Mouse (Mus musculus) hindbrain, embryonic 12.5 days (tissue): Measurements from ENCODE around the gene Nfkbib. TPM values are rescaled to one million over a fixed set of nuclear protein-coding genes. Genes with fewer than 3 reads are reported as not detected.
A peak's percentile ranks its signal among the peaks of the same experiment; 100 is the strongest.

ENCODE experiments used
- ATAC-seq: fragments of 200-750 bp; cut with Nextera tagmentation; 2 replicates; pipeline ENCODE4 v1.8.0; 2017; ENCODE audit warnings: moderate TSS enrichment; ENCODE audit not compliant: low FRiP score
- H3K27ac ChIP-seq: fragments of 300-500 bp; sonication (generic); 2 replicates; pipeline ENCODE4 v1.5.1; 2016; ENCODE audit warnings: mild to moderate bottlenecking
- H3K27me3 ChIP-seq: fragments of 300-500 bp; sonication (generic); 2 replicates; pipeline ENCODE4 v1.6.1; 2016; ENCODE audit warnings: mild to moderate bottlenecking
- H3K36me3 ChIP-seq: fragments of 300-500 bp; sonication (generic); 2 replicates; pipeline ENCODE4 v1.6.1; 2016; ENCODE audit warnings: mild to moderate bottlenecking
- H3K4me1 ChIP-seq: fragments of 300-500 bp; sonication (generic); 2 replicates; pipeline ENCODE4 v1.6.1; 2016
- H3K4me2 ChIP-seq: fragments of 300-500 bp; sonication (generic); replicated peaks from 2 replicates; pipeline ENCODE4 v1.6.1; 2016; ENCODE audit warnings: mild to moderate bottlenecking
- H3K4me3 ChIP-seq: fragments of 300-500 bp; sonication (generic); 2 replicates; pipeline ENCODE4 v1.5.1; 2016; ENCODE audit warnings: mild to moderate bottlenecking
- H3K9ac ChIP-seq: fragments of 300-500 bp; sonication (generic); 2 replicates; pipeline ENCODE4 v1.6.1; 2016; ENCODE audit warnings: mild to moderate bottlenecking, moderate library complexity
- H3K9me3 ChIP-seq: fragments of 300-500 bp; sonication (generic); replicated peaks from 2 replicates; pipeline ENCODE4 v1.6.1; 2016; ENCODE audit warnings: mild to moderate bottlenecking
- WGBS: fragments of 180-500 bp; shearing (Covaris S2); methylation state at CpG from one replicate; pipeline ENCODE4 v1.1.7; 2016; 5-methylcytosine and 5-hydroxymethylcytosine counted together
- polyA plus RNA-seq: library from polyadenylated mRNA; unstranded; fragments of >200 nt; fragmentation: Nextera tagmentation; extraction: Ambion mirVana; gene quantifications from 2 replicates; pipeline ENCODE4 v1.2.1, GENCODE M21; 2016

Gene Nfkbib
- polyA plus RNA-seq, 1 experiment from 2014 or later, result 43.0 TPM

- under 1% methylated on average over 32 of the region's 32 CpGs for WGBS
- ATAC-seq, result peak; percentile 65
- Histone ChIP-seq H3K36me3 (peaks cover 21% of the 10 kb centered on the region), H3K4me2 (peak overlapping the region; percentile 91), H3K4me3 (peak overlapping the region; percentile 79), H3K9ac (peak overlapping the region; percentile 91), H3K27me3 (no peaks in the 10 kb centered on the region), H3K4me1 (peaks cover 36% of the 10 kb centered on the region), H3K27ac (peak overlapping the region; percentile 100), H3K9me3 (no peaks in the 10 kb centered on the region)
Measured at GRCm38 (mm10) chr7:28808957-28809393, 41.7 kb upstream of the Nfkbib start.

- H3K9ac ChIP-seq, result peak within 1 kb of the TSS; percentile 91
- peak; percentile 1; the same call in 1 of the 2 replicates for ATAC-seq
- H3K4me1 ChIP-seq, result peaks cover 32% of the 10 kb centered on the region
- no peaks in the 10 kb centered on the region for H3K27me3 ChIP-seq
- H3K4me3 ChIP-seq, result peak within 1 kb of the TSS; percentile 79
- H3K36me3 ChIP-seq, result peaks cover 15% of the 10 kb centered on the region
- peak within 1 kb of the TSS; percentile 100 for H3K27ac ChIP-seq
- peak within 1 kb of the TSS; percentile 91 for H3K4me2 ChIP-seq
- 3% methylated on average over 35 of the region's 35 CpGs for WGBS
- no peaks in the 10 kb centered on the region for H3K9me3 ChIP-seq
Measured at GRCm38 (mm10) chr7:28808221-28808941, 41.1 kb upstream of the Nfkbib start, which contains the start of gene Hnrnpl. Gene Hnrnpl, plus strand, starts transcription at chr7:28808541.

- Histone ChIP-seq H3K4me1 (peaks cover 32% of the 10 kb centered on the region), H3K36me3 (peaks cover 9% of the 10 kb centered on the region), H3K9ac (peak overlapping the region; percentile 91), H3K4me2 (peak overlapping the region; percentile 91), H3K9me3 (no peaks in the 10 kb centered on the region), H3K27me3 (no peaks in the 10 kb centered on the region), H3K27ac (peak overlapping the region; percentile 100), H3K4me3 (peak overlapping the region; percentile 79)
- ATAC-seq, result no peak
- 44% methylated on average over 6 of the region's 8 CpGs for WGBS
Measured at GRCm38 (mm10) chr7:28807641-28808220, 40.4 kb upstream of the Nfkbib start.

GRCm38 (mm10) chr7:28806869-28807268, 39.6 kb upstream of the Nfkbib start:
- no peaks in the 10 kb centered on the region for H3K27me3 ChIP-seq

GRCm38 (mm10) chr7:28803756-28804155, 36.4 kb upstream of the Nfkbib start:
- H3K27ac ChIP-seq, result peak overlapping the region; percentile 71; the same call in 1 of the 2 replicates
- ATAC-seq, result no peak

More at GRCm38 (mm10) chr7:28806869-28807268, 39.6 kb upstream of the Nfkbib start:
- H3K4me2 ChIP-seq, result no peak overlapping the region
- H3K4me1 ChIP-seq, result peaks cover 32% of the 10 kb centered on the region
- H3K9ac ChIP-seq, result no peak overlapping the region
- ATAC-seq, result no peak
- no peaks in the 10 kb centered on the region for H3K9me3 ChIP-seq
- 78% methylated on average over 4 of the region's 4 CpGs for WGBS
- H3K4me3 ChIP-seq, result no peak overlapping the region
- 0 out of 2 replicates have a peak, but pooled peaks cover 1% of the 10 kb centered on the region for H3K36me3 ChIP-seq
- no peak overlapping the region for H3K27ac ChIP-seq

GRCm38 (mm10) chr7:28802846-28803588, 35.7 kb upstream of the Nfkbib start:
- no peak overlapping the region for H3K4me3 ChIP-seq

More at GRCm38 (mm10) chr7:28803756-28804155, 36.4 kb upstream of the Nfkbib start:
- no peaks in the 10 kb centered on the region for H3K36me3 ChIP-seq
- 50% methylated on average over 4 of the region's 4 CpGs for WGBS
- H3K27me3 ChIP-seq, result no peaks in the 10 kb centered on the region
- no peak overlapping the region for H3K4me2 ChIP-seq
- H3K4me3 ChIP-seq, result no peak overlapping the region
- no peak overlapping the region for H3K9ac ChIP-seq
- H3K4me1 ChIP-seq, result peaks cover 27% of the 10 kb centered on the region
- H3K9me3 ChIP-seq, result no peaks in the 10 kb centered on the region

GRCm38 (mm10) chr7:28801901-28802670, 34.8 kb upstream of the Nfkbib start:
- Histone ChIP-seq H3K27me3 (no peaks in the 10 kb centered on the region), H3K4me1 (peaks cover 18% of the 10 kb centered on the region), H3K4me2 (0 out of 2 replicates have a peak overlapping the region, but pooled peaks have one; percentile 8), H3K27ac (peak overlapping the region; percentile 71), H3K9ac (no peak overlapping the region), H3K9me3 (no peaks in the 10 kb centered on the region), H3K4me3 (no peak overlapping the region), H3K36me3 (no peaks in the 10 kb centered on the region)
- no peak for ATAC-seq
- WGBS, result 29% methylated on average over 10 of the region's 10 CpGs

More at GRCm38 (mm10) chr7:28802846-28803588, 35.7 kb upstream of the Nfkbib start:
- Histone ChIP-seq H3K27ac (peak overlapping the region; percentile 71), H3K4me1 (peaks cover 24% of the 10 kb centered on the region), H3K4me2 (0 out of 2 replicates have a peak overlapping the region, but pooled peaks have one; percentile 8), H3K9me3 (no peaks in the 10 kb centered on the region), H3K9ac (no peak overlapping the region), H3K36me3 (no peaks in the 10 kb centered on the region), H3K27me3 (no peaks in the 10 kb centered on the region)
- 5% methylated on average over 10 of the region's 10 CpGs for WGBS
- no peak for ATAC-seq

GRCm38 (mm10) chr7:28801451-28801850, 34.1 kb upstream of the Nfkbib start:
- peak overlapping the region; percentile 71; the same call in 1 of the 2 replicates for H3K27ac ChIP-seq
- no peaks in the 10 kb centered on the region for H3K27me3 ChIP-seq
- H3K9me3 ChIP-seq, result no peaks in the 10 kb centered on the region
- no peak overlapping the region for H3K4me2 ChIP-seq
- H3K9ac ChIP-seq, result no peak overlapping the region
- no peak overlapping the region for H3K4me3 ChIP-seq
- no peak for ATAC-seq
- 84% methylated on average over 3 of the region's 3 CpGs for WGBS
- peaks cover 24% of the 10 kb centered on the region for H3K4me1 ChIP-seq
- H3K36me3 ChIP-seq, result no peaks in the 10 kb centered on the region

GRCm38 (mm10) chr7:28799994-28800393, 32.7 kb upstream of the Nfkbib start:
- Histone ChIP-seq H3K9ac (no peak overlapping the region), H3K4me3 (no peak overlapping the region), H3K27ac (no peak overlapping the region), H3K4me1 (peaks cover 24% of the 10 kb centered on the region), H3K27me3 (peaks cover 2% of the 10 kb centered on the region; the same call in 1 of the 2 replicates), H3K4me2 (no peak overlapping the region), H3K36me3 (no peaks in the 10 kb centered on the region), H3K9me3 (no peaks in the 10 kb centered on the region)
- ATAC-seq, result no peak
- 96% methylated on average over 9 of the region's 9 CpGs for WGBS

- Histone ChIP-seq H3K36me3 (no peaks in the 10 kb centered on the region), H3K9ac (peak overlapping the region; percentile 35; the same call in 1 of the 2 replicates), H3K4me3 (peak overlapping the region; percentile 10), H3K9me3 (no peaks in the 10 kb centered on the region), H3K27me3 (peaks cover 2% of the 10 kb centered on the region; the same call in 1 of the 2 replicates), H3K27ac (no peak overlapping the region), H3K4me2 (peak overlapping the region; percentile 44), H3K4me1 (peaks cover 6% of the 10 kb centered on the region)
- peak; percentile 51 for ATAC-seq
- 18% methylated on average over 32 of the region's 32 CpGs for WGBS
Measured at GRCm38 (mm10) chr7:28796562-28796975, 29.3 kb upstream of the Nfkbib start.

GRCm38 (mm10) chr7:28795832-28796231, 28.5 kb upstream of the Nfkbib start:
- Histone ChIP-seq H3K36me3 (no peaks in the 10 kb centered on the region), H3K9me3 (no peaks in the 10 kb centered on the region), H3K27ac (no peak overlapping the region), H3K4me2 (no peak overlapping the region), H3K4me3 (no peak overlapping the region), H3K4me1 (peaks cover 6% of the 10 kb centered on the region), H3K27me3 (peaks cover 2% of the 10 kb centered on the region; the same call in 1 of the 2 replicates), H3K9ac (no peak overlapping the region)
- ATAC-seq, result no peak
- 81% methylated on average over 15 of the region's 15 CpGs for WGBS
